Mouse (Mus musculus): ENCODE results near the gene Tcl1b3. TPM values are rescaled to one million over a fixed set of nuclear protein-coding genes. Genes with fewer than 3 reads are reported as not detected.

Gene Tcl1b3
- polyA plus RNA-seq (2014; fragmentation: Illumina TruSeq; extraction: RNeasy Lipid Tissue Mini Kit (QIAGEN cat#74804); ENCODE audit: low read depth, low replicate concordance) = not detected

DNA sequence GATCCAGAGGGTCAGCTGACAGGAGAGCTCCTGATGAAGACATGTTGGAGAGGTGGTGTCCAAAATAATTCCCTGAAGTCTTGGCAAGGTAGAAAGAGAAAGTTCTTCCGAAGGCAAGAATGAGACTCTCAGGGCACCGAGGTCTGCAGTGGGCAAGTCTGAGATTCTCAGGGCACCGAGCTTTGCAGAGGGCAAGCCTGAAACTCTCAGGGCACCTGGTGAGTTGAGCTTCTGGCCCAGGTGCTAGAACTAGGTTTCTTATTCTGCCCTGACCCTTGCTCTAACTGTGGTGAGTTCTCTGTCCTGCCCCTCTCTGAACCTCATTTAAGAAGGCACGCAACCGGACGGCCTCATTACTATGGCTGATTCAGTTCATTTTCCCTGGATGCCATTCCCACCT lies at the start of gene Tcl1b3:
Gene Tcl1b3 (plus strand): TSS at position 301 of the 400 bp plus-strand sequence.

DNA sequence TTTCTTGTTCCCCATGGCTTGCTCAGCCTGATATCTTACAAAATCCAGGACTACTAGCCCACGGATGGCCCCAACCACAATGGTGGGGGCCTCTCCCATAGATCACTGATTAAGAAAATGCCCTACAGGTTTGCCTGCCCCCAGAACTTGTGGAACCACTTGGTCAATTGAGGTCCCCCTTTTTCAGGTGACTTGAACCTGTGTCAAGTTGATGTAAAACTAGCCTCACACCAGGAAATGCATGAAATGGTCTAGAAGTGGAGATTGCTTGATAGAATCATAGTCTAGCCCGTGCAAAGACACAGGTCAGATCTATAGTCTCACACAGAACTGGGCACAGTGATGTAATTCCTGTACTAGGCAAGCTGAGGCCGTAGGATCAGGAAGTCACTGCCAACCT lies 45.1 kb upstream of the Tcl1b3 start, which contains the start of gene Tcl1b2:
Gene Tcl1b2 (plus strand): TSS at position 301 of the 400 bp plus-strand sequence.

DNA sequence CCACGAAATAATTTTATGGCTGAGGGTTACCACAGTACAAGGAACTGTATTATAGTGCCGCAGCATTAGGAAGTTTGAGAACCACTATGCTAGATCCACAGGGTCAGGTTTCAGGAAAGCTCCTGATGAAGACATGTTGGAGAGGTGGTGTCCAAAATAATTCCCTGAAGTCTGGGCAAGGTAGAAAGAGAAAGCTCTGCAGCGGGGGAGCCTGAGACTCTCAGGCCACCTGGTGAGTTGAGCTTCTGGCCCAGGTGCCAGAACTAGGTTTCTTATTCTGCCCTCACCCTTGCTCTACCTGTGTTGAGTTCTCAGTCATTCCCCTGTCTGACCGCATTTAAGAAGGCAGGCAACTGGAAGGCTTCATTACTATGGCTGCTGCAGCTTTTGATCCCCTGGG lies 31.5 kb upstream of the Tcl1b3 start, which contains the start of gene Tcl1b1:
Gene Tcl1b1 (plus strand): TSS at position 301 of the 400 bp plus-strand sequence.

DNA sequence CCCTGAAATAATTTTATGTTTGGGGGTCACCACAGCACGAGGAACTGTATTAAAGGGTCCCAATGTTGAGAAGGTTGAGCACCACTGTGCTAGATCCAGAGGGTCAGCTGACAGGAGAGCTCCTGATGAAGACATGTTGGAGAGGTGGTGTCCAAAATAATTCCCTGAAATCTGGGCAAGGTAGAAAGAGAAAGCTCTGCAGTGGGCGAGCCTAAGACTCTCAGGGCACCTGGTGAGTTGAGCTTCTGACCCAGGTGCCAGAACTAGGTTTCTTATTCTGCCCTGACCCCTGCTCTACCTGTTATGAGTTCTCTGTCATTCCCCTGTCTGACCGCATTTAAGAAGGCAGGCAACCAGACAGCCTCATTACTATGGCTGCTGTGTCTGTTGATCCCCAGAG lies 14.8 kb upstream of the Tcl1b3 start, which contains the start of gene Tcl1b5:
Gene Tcl1b5 (plus strand): TSS at position 301 of the 400 bp plus-strand sequence.

DNA sequence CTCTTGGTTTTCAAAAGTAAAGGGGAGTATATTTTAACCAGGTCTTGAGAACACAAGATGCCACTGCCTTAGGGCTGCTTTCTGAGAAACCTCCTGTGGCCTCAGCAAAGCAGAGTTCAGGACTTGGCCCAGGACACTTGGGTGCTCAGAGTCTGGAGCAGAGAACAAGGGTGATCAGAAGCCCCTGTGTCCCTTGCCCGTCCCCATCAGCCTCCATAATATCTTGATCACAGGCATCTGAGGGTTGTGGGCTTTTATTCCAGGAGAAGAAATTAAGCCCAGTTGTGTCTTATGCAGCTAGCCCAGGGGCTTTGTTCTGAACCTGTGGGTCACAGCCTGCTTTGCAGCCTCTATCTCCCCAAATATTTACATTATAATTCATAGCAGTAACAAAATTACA lies 10.8 kb downstream of the Tcl1b3 start, which contains the start of gene Tcl1b4:
Gene Tcl1b4 (plus strand): TSS at position 301 of the 400 bp plus-strand sequence.

DNA sequence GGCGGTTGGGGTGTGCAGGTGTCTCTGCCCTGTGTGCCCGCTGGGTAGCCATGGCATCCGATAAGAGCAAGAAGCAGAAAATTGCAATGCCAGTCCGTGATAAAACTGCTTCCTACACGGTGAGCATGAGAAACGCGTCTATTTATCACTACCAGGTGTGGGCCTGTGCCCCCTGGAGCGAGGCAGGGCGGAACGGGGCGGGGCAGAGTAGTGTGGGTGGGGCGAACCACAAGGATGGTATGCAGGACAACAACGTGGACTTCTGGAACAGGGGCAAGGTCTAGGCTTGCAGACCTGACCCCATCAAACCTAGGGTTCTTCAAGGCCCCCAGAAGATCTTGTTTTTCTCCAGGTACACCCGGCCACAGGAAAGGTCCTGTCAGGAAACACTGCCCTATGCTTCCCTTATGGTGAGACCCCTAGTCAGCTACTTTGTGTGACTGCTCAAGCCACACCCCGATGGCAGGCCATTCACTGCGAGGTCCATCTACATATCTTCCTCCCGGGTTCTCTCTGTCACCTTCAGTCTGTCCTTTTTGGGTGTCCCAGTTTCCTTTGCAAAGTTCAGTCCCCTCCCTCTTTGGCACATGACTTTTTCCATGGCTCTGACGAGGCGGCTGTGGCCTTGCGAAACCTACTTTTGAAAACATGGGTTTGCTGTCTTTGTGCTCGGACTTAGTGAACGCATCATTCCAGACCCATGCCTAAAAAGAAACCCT lies 31.9 kb downstream of the Tcl1b3 start, which contains the start of gene Tcl1:
Gene Tcl1 (minus strand): TSS at position 193 of the 719 bp plus-strand sequence.

Other genes starting within 250 kb of the Tcl1b3 start
- gene Syne3, start 181.2 kb upstream of the Tcl1b3 start, polyA plus RNA-seq (2014; fragmentation: Illumina TruSeq; extraction: RNeasy Lipid Tissue Mini Kit (QIAGEN cat#74804); ENCODE audit: low read depth, low replicate concordance) = 1.3 TPM
- 4.1 TPM for gene Glrx5, start 158.4 kb upstream of the Tcl1b3 start, polyA plus RNA-seq (2014; fragmentation: Illumina TruSeq; extraction: RNeasy Lipid Tissue Mini Kit (QIAGEN cat#74804); ENCODE audit: low read depth, low replicate concordance)
- gene Tcl1b2, start 45.0 kb upstream of the Tcl1b3 start, polyA plus RNA-seq (2014; fragmentation: Illumina TruSeq; extraction: RNeasy Lipid Tissue Mini Kit (QIAGEN cat#74804); ENCODE audit: low read depth, low replicate concordance) = not detected
- not detected for gene Tcl1b1, start 31.4 kb upstream of the Tcl1b3 start, polyA plus RNA-seq (2014; fragmentation: Illumina TruSeq; extraction: RNeasy Lipid Tissue Mini Kit (QIAGEN cat#74804); ENCODE audit: low read depth, low replicate concordance)
- not detected for gene Tcl1b5, start 14.7 kb upstream of the Tcl1b3 start, polyA plus RNA-seq (2014; fragmentation: Illumina TruSeq; extraction: RNeasy Lipid Tissue Mini Kit (QIAGEN cat#74804); ENCODE audit: low read depth, low replicate concordance)
- gene Tcl1b4, start 10.9 kb downstream of the Tcl1b3 start, polyA plus RNA-seq (2014; fragmentation: Illumina TruSeq; extraction: RNeasy Lipid Tissue Mini Kit (QIAGEN cat#74804); ENCODE audit: low read depth, low replicate concordance) = 0.14 TPM
- gene Tcl1, start 31.8 kb downstream of the Tcl1b3 start, polyA plus RNA-seq (2014; fragmentation: Illumina TruSeq; extraction: RNeasy Lipid Tissue Mini Kit (QIAGEN cat#74804); ENCODE audit: low read depth, low replicate concordance) = 0.15 TPM
- gene Tunar, start 142.8 kb downstream of the Tcl1b3 start, polyA plus RNA-seq (2014; fragmentation: Illumina TruSeq; extraction: RNeasy Lipid Tissue Mini Kit (QIAGEN cat#74804); ENCODE audit: low read depth, low replicate concordance) = not detected